Mouse (Mus musculus): Measurements from ENCODE around the gene Atp10a. TPM values are rescaled to one million over a fixed set of nuclear protein-coding genes. Genes with fewer than 3 reads are reported as not detected.

Atp10a gene
- polyA plus RNA-seq, 1 experiment from 2014 or later, result 3.2 TPM

GRCm38 (mm10) chr7:58716626-58717025 lies 60.7 kb downstream of the Atp10a start:
- H3K4me3 ChIP-seq, result no peak overlapping the region
- WGBS, result 81% methylated on average over 3 of the region's 3 CpGs
- H3K36me3 ChIP-seq, result no peaks in the 10 kb centered on the region
- H3K9ac ChIP-seq, result no peak overlapping the region
- H3K9me3 ChIP-seq, result no peaks in the 10 kb centered on the region
- H3K4me1 ChIP-seq, result peaks cover 10% of the 10 kb centered on the region
- H3K27me3 ChIP-seq, result no peaks in the 10 kb centered on the region
- peak overlapping the region; percentile 50; the same call in 1 of the 2 replicates for H3K27ac ChIP-seq
- no peak overlapping the region for H3K4me2 ChIP-seq
- ATAC-seq (ENCODE audit: insufficient number of reproducible peaks, low FRiP score, low TSS enrichment, low read depth), result no peak

DNA sequence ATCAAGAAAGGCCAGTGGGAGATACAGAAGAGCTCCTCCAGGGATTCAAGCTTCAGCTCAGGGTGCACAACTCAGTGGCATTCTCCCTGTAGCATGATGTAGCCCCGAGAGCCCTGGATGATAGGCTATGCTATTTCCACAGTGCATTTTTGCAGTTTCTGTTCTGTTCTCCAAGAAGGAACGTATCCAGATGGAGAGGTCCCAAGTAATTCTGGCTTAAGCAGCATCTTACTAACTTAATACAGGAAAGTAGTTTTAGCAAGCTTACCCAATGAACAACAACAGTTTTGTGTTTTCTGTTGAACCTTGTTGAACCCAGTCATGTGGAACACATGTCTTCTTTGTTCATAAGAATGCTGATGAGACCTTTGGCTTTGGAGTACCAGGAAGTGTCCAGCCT lies 62.6 kb downstream of the Atp10a start:
- 68% methylated on average over 2 of the region's 2 CpGs for WGBS
- no peaks in the 10 kb centered on the region for H3K9me3 ChIP-seq
- H3K27me3 ChIP-seq, result no peaks in the 10 kb centered on the region
- H3K4me1 ChIP-seq, result peaks cover 10% of the 10 kb centered on the region
- H3K4me3 ChIP-seq, result no peak overlapping the region
- no peak overlapping the region for H3K27ac ChIP-seq
- no peaks in the 10 kb centered on the region for H3K36me3 ChIP-seq
- no peak for ATAC-seq (ENCODE audit: insufficient number of reproducible peaks, low FRiP score, low TSS enrichment, low read depth)
- H3K9ac ChIP-seq, result no peak overlapping the region
- no peak overlapping the region for H3K4me2 ChIP-seq

GRCm38 (mm10) chr7:58719218-58719938 lies 63.4 kb downstream of the Atp10a start:
- peaks cover 10% of the 10 kb centered on the region for H3K4me1 ChIP-seq
- 45% methylated on average over 4 of the region's 4 CpGs for WGBS
- no peaks in the 10 kb centered on the region for H3K36me3 ChIP-seq
- ATAC-seq (ENCODE audit: insufficient number of reproducible peaks, low FRiP score, low TSS enrichment, low read depth), result no peak
- H3K4me3 ChIP-seq, result no peak overlapping the region
- no peaks in the 10 kb centered on the region for H3K27me3 ChIP-seq
- H3K9ac ChIP-seq, result no peak overlapping the region
- no peaks in the 10 kb centered on the region for H3K9me3 ChIP-seq
- no peak overlapping the region for H3K4me2 ChIP-seq
- H3K27ac ChIP-seq, result no peak overlapping the region

DNA sequence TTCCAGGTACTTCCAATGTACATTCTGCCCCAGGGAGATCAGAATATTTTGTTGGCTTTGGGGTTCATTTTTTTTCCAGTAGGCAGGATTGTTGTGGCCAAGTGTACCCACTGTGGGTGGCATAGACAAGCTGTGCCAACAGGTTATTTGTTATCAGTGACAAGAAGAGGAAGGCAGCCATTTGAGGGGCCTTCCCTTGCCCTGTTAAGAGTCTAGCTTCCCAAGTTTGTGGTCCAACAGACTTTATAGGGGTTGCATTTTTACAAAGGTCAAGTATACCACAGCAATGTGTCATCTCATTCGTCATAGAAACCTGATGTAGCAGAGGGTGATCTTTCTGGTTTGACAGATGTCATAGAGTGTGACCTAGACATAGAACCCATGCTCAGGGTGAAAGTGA lies 66.3 kb downstream of the Atp10a start:
- no peak overlapping the region for H3K9ac ChIP-seq
- WGBS, result 82% methylated on average over 1 of the region's 1 CpGs
- H3K27ac ChIP-seq, result no peak overlapping the region
- H3K4me3 ChIP-seq, result no peak overlapping the region
- no peak overlapping the region for H3K4me2 ChIP-seq
- no peaks in the 10 kb centered on the region for H3K36me3 ChIP-seq
- no peaks in the 10 kb centered on the region for H3K9me3 ChIP-seq
- no peaks in the 10 kb centered on the region for H3K27me3 ChIP-seq
- no peak for ATAC-seq (ENCODE audit: insufficient number of reproducible peaks, low FRiP score, low TSS enrichment, low read depth)
- no peaks in the 10 kb centered on the region for H3K4me1 ChIP-seq

DNA sequence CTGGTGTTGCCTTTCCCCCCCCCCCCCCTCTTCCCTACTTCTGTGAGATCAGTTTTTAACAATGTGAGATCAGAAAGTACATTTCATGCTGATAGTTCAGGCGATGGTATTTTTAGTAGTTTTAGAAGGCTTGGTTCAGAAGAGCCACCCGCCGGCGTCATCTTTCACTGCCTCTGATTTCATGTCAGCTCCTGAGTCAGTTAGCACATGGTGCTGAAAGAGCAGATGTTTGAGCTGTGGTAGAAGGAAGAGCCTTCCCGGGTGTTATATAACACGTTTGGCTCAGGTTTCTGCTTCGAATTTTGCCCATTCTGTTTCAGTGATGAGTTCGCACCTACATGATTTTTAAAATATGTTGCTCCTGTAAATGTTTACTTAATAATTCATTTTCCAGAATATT lies 74.2 kb downstream of the Atp10a start:
- Histone ChIP-seq H3K9me3 (no peaks in the 10 kb centered on the region), H3K4me1 (peaks cover 9% of the 10 kb centered on the region; the same call in 1 of the 2 replicates), H3K27ac (no peak overlapping the region), H3K4me3 (no peak overlapping the region), H3K9ac (no peak overlapping the region), H3K4me2 (no peak overlapping the region), H3K36me3 (no peaks in the 10 kb centered on the region), H3K27me3 (no peaks in the 10 kb centered on the region)
- 18% methylated on average over 8 of the region's 8 CpGs for WGBS
- ATAC-seq (ENCODE audit: insufficient number of reproducible peaks, low FRiP score, low TSS enrichment, low read depth), result no peak

DNA sequence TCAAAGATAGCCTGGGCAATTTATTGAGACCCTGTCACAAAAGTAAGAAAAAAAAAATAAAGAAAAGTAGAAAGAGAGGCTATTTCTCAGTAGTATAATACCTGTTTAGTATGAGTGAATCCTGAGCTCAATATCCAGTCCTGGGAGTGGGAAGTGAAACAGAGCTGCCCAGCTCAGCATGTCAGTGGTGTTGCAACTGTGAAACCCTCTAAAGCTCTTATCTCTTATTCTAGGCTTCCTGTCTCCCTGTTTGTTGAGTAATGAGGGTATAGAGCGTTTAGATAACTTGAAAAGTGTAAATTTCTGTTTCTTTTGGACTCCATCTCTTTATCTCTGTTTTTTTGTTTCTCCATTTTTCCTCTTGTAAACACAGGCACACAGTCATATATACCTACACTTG lies 74.9 kb downstream of the Atp10a start:
- ATAC-seq (ENCODE audit: insufficient number of reproducible peaks, low FRiP score, low TSS enrichment, low read depth), result no peak
- no peaks in the 10 kb centered on the region for H3K36me3 ChIP-seq
- no peaks in the 10 kb centered on the region for H3K9me3 ChIP-seq
- H3K4me1 ChIP-seq, result peaks cover 9% of the 10 kb centered on the region; the same call in 1 of the 2 replicates
- H3K4me2 ChIP-seq, result no peak overlapping the region
- 76% methylated on average over 1 of the region's 1 CpGs for WGBS
- no peak overlapping the region for H3K9ac ChIP-seq
- no peak overlapping the region for H3K4me3 ChIP-seq
- H3K27ac ChIP-seq, result no peak overlapping the region
- H3K27me3 ChIP-seq, result no peaks in the 10 kb centered on the region

DNA sequence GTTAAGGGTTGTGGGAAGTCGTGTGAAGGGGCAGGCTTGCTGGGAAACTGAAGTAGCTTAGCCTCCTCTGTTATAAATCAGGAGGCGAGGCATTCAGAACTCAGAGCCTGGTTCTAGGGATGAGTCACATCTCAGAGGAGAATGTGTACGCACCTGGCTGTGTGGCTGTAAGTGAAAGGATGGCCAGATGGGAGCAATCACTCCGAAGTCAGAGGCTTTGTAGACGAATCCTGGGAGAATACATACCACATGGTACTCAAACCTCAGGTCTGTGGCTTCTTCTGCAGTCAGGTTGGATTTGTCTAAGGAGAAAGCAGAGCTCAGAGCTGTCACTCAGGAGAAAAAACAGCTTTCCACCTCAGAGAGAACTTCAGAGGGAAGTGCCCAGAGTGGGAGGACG lies 76.4 kb downstream of the Atp10a start:
- H3K4me2 ChIP-seq, result no peak overlapping the region
- no peak overlapping the region for H3K9ac ChIP-seq
- H3K36me3 ChIP-seq, result no peaks in the 10 kb centered on the region
- no peak overlapping the region for H3K4me3 ChIP-seq
- H3K4me1 ChIP-seq, result peaks cover 9% of the 10 kb centered on the region; the same call in 1 of the 2 replicates
- no peak for ATAC-seq (ENCODE audit: insufficient number of reproducible peaks, low FRiP score, low TSS enrichment, low read depth)
- no peaks in the 10 kb centered on the region for H3K9me3 ChIP-seq
- no peak overlapping the region for H3K27ac ChIP-seq
- 41% methylated on average over 6 of the region's 6 CpGs for WGBS
- H3K27me3 ChIP-seq, result no peaks in the 10 kb centered on the region

GRCm38 (mm10) chr7:58733490-58733901 lies 77.5 kb downstream of the Atp10a start:
- Histone ChIP-seq H3K4me2 (no peak overlapping the region), H3K27me3 (no peaks in the 10 kb centered on the region), H3K9ac (no peak overlapping the region), H3K4me1 (peaks cover 9% of the 10 kb centered on the region; the same call in 1 of the 2 replicates), H3K4me3 (no peak overlapping the region), H3K27ac (0 out of 2 replicates have a peak overlapping the region, but pooled peaks have one; percentile 8), H3K9me3 (no peaks in the 10 kb centered on the region), H3K36me3 (no peaks in the 10 kb centered on the region)
- ATAC-seq (ENCODE audit: insufficient number of reproducible peaks, low FRiP score, low TSS enrichment, low read depth), result no peak
- 31% methylated on average over 6 of the region's 6 CpGs for WGBS

GRCm38 (mm10) chr7:58736841-58737547 lies 81.0 kb downstream of the Atp10a start:
- H3K4me2 ChIP-seq, result no peak overlapping the region
- H3K36me3 ChIP-seq, result no peaks in the 10 kb centered on the region
- H3K4me3 ChIP-seq, result no peak overlapping the region
- H3K27me3 ChIP-seq, result no peaks in the 10 kb centered on the region
- no peaks in the 10 kb centered on the region for H3K9me3 ChIP-seq
- no peak overlapping the region for H3K9ac ChIP-seq
- no peak overlapping the region for H3K27ac ChIP-seq
- peaks cover 3% of the 10 kb centered on the region; the same call in 1 of the 2 replicates for H3K4me1 ChIP-seq
- 65% methylated on average over 3 of the region's 3 CpGs for WGBS
- no peak for ATAC-seq (ENCODE audit: insufficient number of reproducible peaks, low FRiP score, low TSS enrichment, low read depth)

- Histone ChIP-seq H3K9me3 (no peaks in the 10 kb centered on the region), H3K36me3 (no peaks in the 10 kb centered on the region), H3K4me2 (no peak overlapping the region), H3K27ac (no peak overlapping the region), H3K27me3 (no peaks in the 10 kb centered on the region), H3K4me1 (no peaks in the 10 kb centered on the region), H3K4me3 (no peak overlapping the region), H3K9ac (no peak overlapping the region)
- 86% methylated on average over 13 of the region's 13 CpGs for WGBS
- ATAC-seq (ENCODE audit: insufficient number of reproducible peaks, low FRiP score, low TSS enrichment, low read depth), result no peak
Observed at GRCm38 (mm10) chr7:58740196-58740595, 84.2 kb downstream of the Atp10a start.

GRCm38 (mm10) chr7:58740842-58741241 lies 84.9 kb downstream of the Atp10a start:
- no peak overlapping the region for H3K27ac ChIP-seq
- H3K9ac ChIP-seq, result no peak overlapping the region
- H3K4me3 ChIP-seq, result no peak overlapping the region
- no peaks in the 10 kb centered on the region for H3K9me3 ChIP-seq
- H3K4me2 ChIP-seq, result no peak overlapping the region
- H3K36me3 ChIP-seq, result no peaks in the 10 kb centered on the region
- H3K27me3 ChIP-seq, result no peaks in the 10 kb centered on the region
- ATAC-seq (ENCODE audit: insufficient number of reproducible peaks, low FRiP score, low TSS enrichment, low read depth), result no peak
- WGBS, result 86% methylated on average over 4 of the region's 4 CpGs
- H3K4me1 ChIP-seq, result no peaks in the 10 kb centered on the region

DNA sequence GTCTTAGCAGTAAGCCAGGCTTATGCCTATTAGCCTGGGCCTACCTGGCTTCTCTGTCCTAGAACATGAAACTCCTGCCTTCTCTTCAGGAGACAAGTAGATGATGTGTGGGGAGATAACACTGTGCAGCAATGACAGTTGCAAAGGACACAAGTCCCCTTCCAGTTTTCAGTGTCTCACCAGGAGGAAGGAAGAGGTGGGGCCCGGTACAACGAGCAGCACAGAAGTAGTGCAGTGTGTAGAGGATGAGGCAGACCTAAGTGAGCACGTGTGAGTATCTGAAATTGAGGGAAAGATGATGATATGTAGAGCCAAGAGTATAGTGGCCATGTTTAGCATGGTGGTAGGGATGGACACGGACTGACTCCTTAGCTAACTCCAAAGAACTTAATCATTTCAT lies 86.0 kb downstream of the Atp10a start:
- Histone ChIP-seq H3K36me3 (no peaks in the 10 kb centered on the region), H3K4me2 (no peak overlapping the region), H3K4me3 (no peak overlapping the region), H3K4me1 (no peaks in the 10 kb centered on the region), H3K9me3 (no peaks in the 10 kb centered on the region), H3K27me3 (no peaks in the 10 kb centered on the region), H3K9ac (no peak overlapping the region), H3K27ac (no peak overlapping the region)
- ATAC-seq (ENCODE audit: insufficient number of reproducible peaks, low FRiP score, low TSS enrichment, low read depth), result no peak
- WGBS, result 72% methylated on average over 4 of the region's 4 CpGs
